Mouse (Mus musculus) retina, postnatal 1 day (tissue): Measurements from ENCODE around the gene Vwa7.

Experiments
- DNase-seq: peaks from one replicate; pipeline ENCODE4 v3.0.0-alpha.2; 2012

The Vwa7 gene

GRCm38 (mm10) chr17:35047688-35048087 lies 31.3 kb downstream of the Vwa7 start:
- no peak for DNase-seq

GRCm38 (mm10) chr17:35048149-35048931 lies 32.0 kb downstream of the Vwa7 start:
- DNase-seq = no peak

GRCm38 (mm10) chr17:35048932-35049440 lies 32.6 kb downstream of the Vwa7 start:
- no peak for DNase-seq

- peak; percentile 93 for DNase-seq
Measured at GRCm38 (mm10) chr17:35049561-35050016, 33.2 kb downstream of the Vwa7 start, which contains the start of gene Clic1. TSS of gene Clic1 (plus strand) at chr17:35049966.

GRCm38 (mm10) chr17:35050126-35050750 lies 33.9 kb downstream of the Vwa7 start:
- peak; percentile 69 for DNase-seq

- peak; percentile 82 for DNase-seq
Measured at GRCm38 (mm10) chr17:35051156-35052086, 35.0 kb downstream of the Vwa7 start.

GRCm38 (mm10) chr17:35052271-35052798 lies 36.0 kb downstream of the Vwa7 start:
- DNase-seq = no peak

GRCm38 (mm10) chr17:35055691-35056495 lies 39.5 kb downstream of the Vwa7 start:
- DNase-seq = no peak

- no peak for DNase-seq
Measured at GRCm38 (mm10) chr17:35057090-35057489, 40.7 kb downstream of the Vwa7 start.

GRCm38 (mm10) chr17:35058316-35058715 lies 41.9 kb downstream of the Vwa7 start:
- no peak for DNase-seq

GRCm38 (mm10) chr17:35058911-35059892 lies 42.8 kb downstream of the Vwa7 start, which contains the start of gene Ddah2:
TSS of gene Ddah2 (plus strand) at chr17:35059035.
- DNase-seq = peak; percentile 96

- no peak for DNase-seq
Measured at GRCm38 (mm10) chr17:35060071-35060470, 43.7 kb downstream of the Vwa7 start.

- DNase-seq = no peak
Measured at GRCm38 (mm10) chr17:35060737-35061297, 44.4 kb downstream of the Vwa7 start.

GRCm38 (mm10) chr17:35061299-35061698 lies 44.9 kb downstream of the Vwa7 start:
- DNase-seq = no peak

GRCm38 (mm10) chr17:35063466-35063865 lies 47.1 kb downstream of the Vwa7 start:
- no peak for DNase-seq

- no peak for DNase-seq
Measured at GRCm38 (mm10) chr17:35064378-35064877, 48.0 kb downstream of the Vwa7 start.

- peak; percentile 40 for DNase-seq
Measured at GRCm38 (mm10) chr17:35064951-35065947, 48.9 kb downstream of the Vwa7 start, which contains the start of gene Ly6g6c. TSS of gene Ly6g6c (plus strand) at chr17:35065388.

- DNase-seq = no peak
Measured at GRCm38 (mm10) chr17:35066084-35066483, 49.7 kb downstream of the Vwa7 start, which contains the start of gene Mpig6b. TSS of gene Mpig6b (minus strand) at chr17:35066184.
